Mouse (Mus musculus): Measurements from ENCODE around the gene Mrgprb2. TPM values are rescaled to one million over a fixed set of nuclear protein-coding genes. Genes with fewer than 3 reads are reported as not detected.

Gene Mrgprb2
- polyA plus RNA-seq (2012; rRNA removed), result not detected in 2 replicates

- Histone ChIP-seq H3K4me3 (ENCODE audit: insufficient read depth, low read length) (no peak within 1 kb of the TSS), H3K27ac (ENCODE audit: insufficient read depth, low read length) (no peak within 1 kb of the TSS), H3K4me1 (ENCODE audit: control insufficient read depth, insufficient read depth, low read length) (no peaks in the 10 kb centered on the region)
- TF ChIP-seq CTCF (IDR thresholded peaks at IDR 0.05; ENCODE audit: extremely low read depth, insufficient read depth, low read length) (no peak), POLR2A (IDR thresholded peaks at IDR 0.05; ENCODE audit: extremely low read depth, insufficient read depth, low read length) (no peak)
Measured at GRCm38 (mm10) chr7:48557986-48558385, at the start of gene Mrgprb2. Gene Mrgprb2 (minus strand): TSS chr7:48558086.

Other genes with a start within 250 kb of the Mrgprb2 start
- not detected in 2 replicates for gene Mrgprb8, start 169.6 kb downstream of the Mrgprb2 start, polyA plus RNA-seq (2012; rRNA removed)
- not detected in 2 replicates for gene Mrgprb1, start 101.7 kb downstream of the Mrgprb2 start, polyA plus RNA-seq (2012; rRNA removed)
- 0.02 TPM in 1 of 2 replicates, not detected in the other for gene Mrgprx2, start 58.8 kb downstream of the Mrgprb2 start, polyA plus RNA-seq (2012; rRNA removed)
- gene Mrgprb3, start 85.7 kb upstream of the Mrgprb2 start, polyA plus RNA-seq (2012; rRNA removed), result not detected in 2 replicates
- gene Zdhhc13, start 230.9 kb upstream of the Mrgprb2 start, polyA plus RNA-seq (2012; rRNA removed), result 21.3 TPM in 2 replicates